Mouse (Mus musculus) MN1 (cell line): ENCODE data around the gene Actr1b.
"Not testable (repeated sequence)": the region's sequence is repeated elsewhere in the genome, so short reads cannot be mapped to it uniquely, and the experiment has no call there.

Source experiments
- DNase-seq: peaks from one replicate; pipeline ENCODE4 v3.0.0-alpha.2; 2016; ENCODE audit warnings: low spot score

Gene Actr1b

DNA sequence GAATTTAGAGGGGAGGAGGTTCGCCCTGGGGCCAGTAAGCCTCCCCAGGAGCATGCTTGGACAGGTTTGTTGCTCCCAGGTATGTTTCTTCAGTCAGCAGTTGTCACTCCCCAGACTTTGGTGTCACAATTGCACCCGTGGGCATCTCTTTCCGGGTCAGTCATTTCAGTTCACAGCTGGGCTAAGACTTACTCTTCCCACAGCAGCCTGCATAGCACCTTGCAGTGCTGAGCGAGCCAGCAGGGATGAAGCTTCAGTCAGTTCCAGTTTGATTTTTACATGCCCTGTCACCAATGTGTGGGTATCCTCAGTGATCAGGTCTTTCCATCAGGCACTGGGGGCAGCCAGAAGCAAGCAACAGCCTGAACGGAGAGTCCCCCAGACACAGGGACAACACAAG, 17.2 kb downstream of the Actr1b start:
- no peak for DNase-seq

DNA sequence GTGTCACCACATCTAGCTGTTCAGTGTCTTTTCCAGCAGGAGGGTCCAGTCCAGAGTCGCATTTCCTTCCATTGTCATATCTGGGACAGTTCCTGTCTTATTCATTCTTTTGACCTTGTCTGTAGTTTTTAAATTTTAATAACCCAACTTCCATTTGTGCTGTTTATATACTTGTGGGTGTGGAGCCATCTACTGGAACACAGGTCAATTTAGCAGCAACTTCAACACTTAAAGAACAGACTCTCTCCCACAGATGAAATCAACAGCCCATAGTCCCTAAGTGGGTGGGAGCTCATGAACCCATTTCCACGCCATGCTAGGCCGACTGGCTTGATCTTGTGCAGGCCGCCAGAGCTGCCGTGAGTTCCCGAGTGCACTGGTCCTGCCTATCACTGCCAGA, 17.8 kb downstream of the Actr1b start:
- no peak for DNase-seq

DNA sequence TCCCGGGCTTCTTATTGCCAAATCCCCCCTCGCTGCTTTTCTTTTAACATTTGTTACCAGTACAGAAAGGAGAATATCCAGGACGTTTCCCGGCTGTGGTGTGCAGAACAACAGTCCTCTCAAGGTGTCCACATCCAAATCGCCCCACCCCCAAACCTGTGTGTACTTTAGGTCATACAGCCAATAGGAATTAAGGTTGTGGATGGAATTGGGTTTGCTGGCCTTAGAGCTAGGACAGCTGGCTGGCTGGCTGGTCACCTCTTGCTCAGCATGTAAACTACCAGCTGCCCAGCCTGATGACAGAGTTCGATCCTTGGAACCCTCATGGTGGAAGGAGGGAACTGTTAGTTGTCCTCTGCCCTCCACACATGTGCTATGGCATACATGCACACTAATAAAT, 19.4 kb downstream of the Actr1b start:
- DNase-seq, result no peak

GRCm38 (mm10) chr1:36691271-36692155, 22.7 kb downstream of the Actr1b start, which contains the start of gene Cox5b:
Cox5b (plus strand) TSS chr1:36691449.
- peak; percentile 99 for DNase-seq

DNA sequence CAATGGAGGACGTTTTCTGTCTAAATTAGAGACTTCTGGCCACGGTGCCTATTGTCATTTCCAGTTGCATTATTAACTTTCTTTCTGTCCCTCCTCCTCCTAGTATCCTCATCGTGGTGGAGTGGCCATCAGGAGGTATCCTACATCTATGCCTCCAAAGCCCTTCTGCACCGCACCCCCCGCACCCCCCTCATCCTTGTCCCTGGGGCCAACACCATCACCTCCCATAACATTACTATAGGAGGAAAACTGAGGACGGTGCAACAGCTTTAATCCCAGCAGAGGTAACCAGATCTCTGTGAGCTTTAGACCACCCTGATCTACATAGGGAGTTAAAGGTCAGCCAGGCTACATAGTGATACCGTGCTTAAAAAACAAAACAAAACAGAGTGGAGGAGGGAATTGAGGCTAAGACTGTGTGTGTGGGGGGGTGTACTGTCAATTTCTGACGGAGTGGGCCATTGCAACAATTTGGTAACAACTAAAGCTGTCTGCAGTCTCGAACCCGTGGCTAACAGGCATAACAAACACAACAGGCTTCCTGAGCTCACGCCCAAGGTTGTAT, 23.5 kb downstream of the Actr1b start:
- DNase-seq, result no peak

DNA sequence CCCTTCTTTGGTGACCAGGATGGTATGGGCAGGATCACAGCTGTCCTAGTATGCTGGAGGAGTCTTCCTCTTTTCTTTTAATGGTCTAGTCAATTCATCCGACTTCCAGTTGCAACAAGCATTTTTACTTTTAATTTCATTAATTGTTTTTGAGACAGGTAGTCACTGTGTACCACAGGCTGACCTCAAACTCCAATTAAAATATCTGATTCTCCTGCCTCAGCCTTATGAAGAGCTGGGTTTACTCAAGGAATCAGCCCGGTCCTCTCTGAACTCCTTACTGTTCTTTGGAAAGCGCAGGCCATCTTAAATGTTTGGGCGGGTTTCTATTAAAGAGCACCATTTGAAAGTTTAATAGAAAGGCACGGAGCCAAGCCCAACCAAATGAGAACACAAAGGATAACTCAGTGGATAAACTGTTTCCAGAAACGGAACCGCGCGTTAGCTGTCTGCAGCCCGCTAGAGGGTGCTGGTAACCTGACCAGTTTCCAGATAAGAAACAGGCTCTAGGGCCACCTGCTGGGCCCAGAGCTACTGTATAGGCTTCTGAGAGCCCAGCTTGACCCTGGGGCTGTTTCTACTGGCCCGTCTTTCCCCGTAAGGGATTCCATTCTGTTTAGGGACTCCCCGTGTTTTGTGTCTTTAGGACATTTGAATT, 30.3 kb downstream of the Actr1b start:
- DNase-seq, result peak; percentile 91

DNA sequence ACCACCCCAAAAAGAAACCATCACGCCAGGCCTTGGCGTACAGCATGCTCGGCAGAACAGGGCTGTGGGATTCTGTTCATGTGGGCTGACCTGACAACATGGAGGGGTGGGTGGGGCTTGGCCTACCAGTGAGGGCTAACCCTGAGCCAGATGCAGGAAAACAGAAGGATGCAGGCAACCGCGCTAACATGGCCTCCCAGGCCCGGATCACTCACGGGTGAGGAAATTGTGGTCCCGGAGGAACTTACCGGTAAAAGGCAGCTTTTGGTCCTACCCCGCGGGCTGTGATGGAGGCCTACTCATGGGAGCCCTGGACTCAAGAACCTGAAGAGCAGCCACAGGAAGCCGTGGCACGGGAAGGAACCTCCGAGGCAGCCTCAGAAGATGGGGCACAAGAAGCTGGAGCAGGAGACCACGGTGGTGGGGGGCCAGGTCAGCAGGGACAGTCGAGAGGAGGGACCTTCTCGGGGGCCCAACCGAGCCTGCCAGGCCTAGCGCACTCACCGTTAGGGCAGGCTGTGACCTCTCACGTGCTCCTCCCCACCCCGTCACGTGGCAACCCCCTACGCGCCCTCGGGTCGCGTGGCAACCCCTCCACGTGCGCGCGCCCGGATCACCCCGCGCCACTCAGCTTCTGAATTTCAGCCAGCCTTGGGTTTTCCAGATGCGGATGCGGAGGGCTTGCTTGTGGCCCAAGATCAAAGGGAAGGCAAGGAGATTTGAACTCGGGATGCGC, 31.4 kb downstream of the Actr1b start, which contains the start of gene Fam178b:
Gene Fam178b, minus strand, starts transcription at position 564 of the 736 bp plus-strand sequence.
- no peak for DNase-seq

- no peak for DNase-seq
Measured at GRCm38 (mm10) chr1:36680893-36681292, 33.3 kb downstream of the Actr1b start.

DNA sequence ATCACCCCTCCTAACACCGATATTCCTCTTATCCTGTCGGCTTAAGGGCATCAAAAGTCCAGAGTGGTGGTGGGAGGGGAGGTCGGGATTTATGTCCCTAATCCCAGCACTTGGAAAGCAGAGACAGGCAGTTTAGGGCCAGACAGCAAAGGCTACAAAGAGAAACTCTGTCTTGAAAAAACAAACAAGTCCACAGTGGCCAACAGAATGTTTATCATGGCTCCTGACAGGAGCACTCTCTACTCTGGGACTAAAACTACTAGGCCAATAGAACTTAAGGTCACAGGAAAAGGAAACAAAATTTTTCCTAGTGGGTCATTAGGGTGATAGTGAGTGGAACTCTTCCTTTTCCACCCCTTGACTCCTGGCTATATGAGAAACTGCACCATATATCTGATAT, 39.3 kb downstream of the Actr1b start:
- DNase-seq, result no peak

GRCm38 (mm10) chr1:36672648-36673350, 41.4 kb downstream of the Actr1b start:
- DNase-seq, result no peak

DNA sequence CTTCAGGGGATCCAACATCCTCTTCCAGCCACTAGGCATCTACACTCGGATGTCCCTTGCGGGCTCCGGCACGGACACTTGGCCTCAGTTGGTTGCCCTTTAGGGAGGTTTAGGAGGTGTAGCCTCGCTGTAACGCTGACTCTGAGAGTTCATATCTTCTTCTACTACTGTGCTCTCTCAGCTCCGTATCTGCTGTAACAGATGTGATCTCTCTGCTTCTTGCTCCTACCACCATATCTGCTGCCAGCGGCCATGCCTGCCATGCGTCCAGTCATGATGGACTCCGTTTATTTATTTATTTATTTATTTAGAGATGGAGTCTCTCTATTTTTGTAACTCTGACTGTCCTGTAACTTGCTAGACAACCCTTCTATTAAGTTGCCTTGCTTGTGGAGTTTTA, 43.0 kb downstream of the Actr1b start:
- DNase-seq, result no peak

- no peak for DNase-seq
Measured at GRCm38 (mm10) chr1:36670256-36670655, 44.0 kb downstream of the Actr1b start.

- not testable (repeated sequence) for DNase-seq
Measured at GRCm38 (mm10) chr1:36668007-36668406, 46.2 kb downstream of the Actr1b start.

DNA sequence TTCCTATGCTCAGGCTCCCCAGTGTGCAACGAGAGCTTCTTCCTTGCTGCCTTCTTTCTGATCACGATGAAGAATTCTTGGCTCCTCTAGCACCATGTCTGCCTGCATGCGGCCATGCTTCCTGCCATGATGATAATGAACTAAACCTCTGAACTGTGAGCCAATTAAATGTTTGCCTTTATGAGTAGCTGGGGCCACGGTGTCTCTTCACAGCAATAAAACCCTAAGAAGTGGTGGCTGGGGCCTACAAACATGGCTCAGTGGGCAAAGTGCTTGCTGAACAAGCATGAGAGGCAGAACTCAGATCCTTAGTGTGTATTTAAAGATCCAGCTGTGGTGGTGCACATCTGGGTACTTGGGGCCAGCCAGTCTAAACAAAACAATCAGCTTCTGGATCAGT, 48.3 kb downstream of the Actr1b start:
- no peak for DNase-seq

- no peak for DNase-seq
Measured at GRCm38 (mm10) chr1:36665165-36665723, 49.0 kb downstream of the Actr1b start.

DNA sequence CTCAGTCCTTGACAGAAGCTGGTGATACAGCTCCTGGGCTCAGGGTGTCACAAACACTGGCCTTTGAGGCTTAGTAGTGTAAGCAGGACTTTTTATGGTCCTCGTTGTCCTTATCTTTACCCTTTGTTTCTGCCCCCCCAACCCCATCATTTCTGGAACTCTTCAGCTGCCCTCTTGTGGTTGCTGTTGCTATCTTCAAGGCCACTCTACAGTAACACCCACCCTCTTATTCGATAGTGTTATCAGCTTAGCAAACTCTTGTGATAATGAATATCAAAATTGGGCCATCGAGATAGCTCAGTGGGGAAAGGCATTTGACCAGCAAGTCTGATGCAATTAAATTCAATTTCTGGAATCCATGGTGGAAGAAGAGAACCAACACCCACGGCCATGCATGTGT, 49.8 kb downstream of the Actr1b start:
- peak; percentile 34 for DNase-seq

DNA sequence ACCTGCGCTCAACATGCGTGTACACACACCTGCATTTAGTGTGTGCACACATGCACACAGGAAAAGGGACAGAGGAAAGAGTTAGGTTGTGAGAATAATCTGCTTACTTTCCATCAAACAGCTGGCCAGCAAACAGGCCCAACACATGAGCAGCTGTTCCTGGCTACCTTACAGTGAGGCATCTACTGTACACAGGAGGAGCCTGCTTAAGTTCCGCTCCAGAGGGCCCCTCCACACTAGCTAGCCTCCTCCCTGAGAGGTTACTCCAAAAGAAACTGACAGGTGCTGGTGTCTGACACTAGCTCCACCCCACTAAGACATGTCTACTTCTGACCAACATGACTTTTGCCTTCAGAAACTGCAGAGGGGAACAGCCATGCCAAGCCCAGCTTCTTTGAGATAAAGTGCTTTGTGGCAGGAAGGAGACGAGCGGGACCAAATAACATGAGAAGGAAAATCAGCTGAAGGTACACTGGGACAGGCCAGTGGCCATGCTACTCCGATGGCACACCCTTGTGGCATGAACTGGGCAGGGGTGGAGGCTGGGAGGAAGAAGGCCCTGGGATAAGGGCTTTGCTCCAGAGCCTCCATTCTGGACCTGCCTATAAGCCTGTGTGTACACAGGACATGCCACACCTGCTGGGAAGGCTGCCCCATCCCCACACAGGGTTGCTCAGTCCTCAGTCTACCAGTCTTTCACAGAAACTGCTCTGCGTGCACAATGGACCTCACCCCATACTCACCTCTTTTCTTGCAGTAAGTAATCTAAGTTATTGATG, 55.4 kb downstream of the Actr1b start:
- DNase-seq, result no peak

DNA sequence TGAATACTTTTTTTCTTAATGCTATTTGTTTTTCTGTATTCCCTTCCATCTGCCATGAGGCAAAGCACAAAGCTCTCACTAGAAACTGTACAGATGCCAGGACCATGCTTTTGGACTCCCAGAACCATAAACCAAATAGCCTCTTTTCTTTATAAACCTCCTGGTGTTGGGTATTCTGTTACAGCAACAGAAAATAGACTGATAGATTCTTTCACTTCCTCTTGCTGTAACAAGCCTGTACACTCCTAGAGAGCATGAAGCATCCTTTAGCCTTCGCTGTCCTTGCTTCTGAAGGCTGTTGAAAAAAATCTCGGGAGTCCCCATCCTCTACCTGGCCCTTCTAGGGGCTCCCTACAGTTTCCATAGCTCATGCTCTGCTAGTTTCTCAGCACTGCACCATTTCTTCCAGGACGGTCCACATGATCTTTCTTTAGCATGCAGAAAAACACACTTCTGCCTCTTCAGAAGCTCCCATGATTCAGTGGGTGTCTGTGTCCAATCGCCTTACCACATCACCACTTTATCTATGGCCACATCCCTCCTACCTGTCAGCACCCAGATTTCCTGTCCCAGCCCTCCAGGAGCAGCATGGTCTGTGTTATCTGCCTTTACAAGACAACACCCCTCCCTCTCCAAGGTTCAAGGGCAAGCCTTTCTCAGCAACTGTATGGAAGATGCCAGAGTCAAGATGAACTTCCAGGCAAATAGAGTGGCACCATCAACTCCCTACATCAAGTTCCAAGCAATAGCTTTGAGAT, 56.4 kb downstream of the Actr1b start:
- DNase-seq, result no peak

DNA sequence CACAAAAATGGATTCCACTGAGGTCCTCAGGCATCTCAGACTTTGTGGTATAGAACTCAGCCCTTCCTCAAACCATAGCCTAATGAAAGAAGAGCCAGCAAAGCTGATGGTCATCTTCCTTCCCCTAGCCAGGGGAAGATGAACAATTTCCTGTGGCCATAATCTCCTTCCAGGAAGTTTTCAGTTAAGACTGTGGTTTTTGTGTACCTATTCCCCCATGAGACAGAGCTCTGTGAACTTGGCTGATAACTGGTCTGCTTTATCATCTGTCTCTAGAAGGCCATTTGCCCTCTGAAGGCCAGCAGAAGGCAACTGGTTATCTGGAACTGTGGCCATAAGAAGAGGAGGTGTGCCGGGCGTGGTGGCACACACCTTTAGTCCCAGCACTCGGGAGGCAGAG, 58.0 kb downstream of the Actr1b start:
- no peak for DNase-seq

GRCm38 (mm10) chr1:36655039-36655438, 59.2 kb downstream of the Actr1b start:
- no peak for DNase-seq
